Mouse (Mus musculus): ENCODE results near the gene Il17f.

- no peak for TF ChIP-seq CTCF (IDR thresholded peaks at IDR 0.05)
- TF ChIP-seq EP300 (IDR thresholded peaks at IDR 0.05), result peak; percentile 57; the same call in 1 of the 2 replicates
These were observed 29.6 kb upstream of the Il17f start, which contains the start of gene Mcm3 for GRCm38 (mm10) chr1:20819771-20820605.

Data from lung, postnatal 0 days (tissue).